Mouse (Mus musculus) heart, embryonic 15.5 days (tissue): ENCODE data around the gene Hoxb9. TPM values are rescaled to one million over a fixed set of nuclear protein-coding genes. Genes with fewer than 3 reads are reported as not detected.

Experiments used
- ATAC-seq: fragments of 200-750 bp; cut with Nextera tagmentation; replicated peaks from 2 replicates; pipeline ENCODE4 v1.8.0; 2017; ENCODE audit warnings: low read depth, moderate TSS enrichment; ENCODE audit not compliant: insufficient number of reproducible peaks, insufficient read depth, low FRiP score
- H3K27ac ChIP-seq: fragments of 300-500 bp; sonication (generic); 2 replicates; pipeline ENCODE4 v1.5.1; 2015; ENCODE audit warnings: mild to moderate bottlenecking, inconsistent platforms
- H3K27me3 ChIP-seq: fragments of 300-500 bp; sonication (generic); 2 replicates; pipeline ENCODE4 v1.6.1; 2015; ENCODE audit warnings: inconsistent platforms
- H3K36me3 ChIP-seq: fragments of 300-500 bp; sonication (generic); 2 replicates; pipeline ENCODE4 v1.6.1; 2015; ENCODE audit warnings: mild to moderate bottlenecking, inconsistent platforms
- H3K4me1 ChIP-seq: fragments of 300-500 bp; sonication (generic); replicated peaks from 2 replicates; pipeline ENCODE4 v1.6.1; 2015; ENCODE audit warnings: inconsistent platforms
- H3K4me2 ChIP-seq: fragments of 300-500 bp; sonication (generic); 2 replicates; pipeline ENCODE4 v1.6.1; 2015; ENCODE audit warnings: inconsistent platforms, mild to moderate bottlenecking, moderate library complexity
- H3K4me3 ChIP-seq: fragments of 300-500 bp; sonication (generic); 2 replicates; pipeline ENCODE4 v1.5.1; 2015; ENCODE audit warnings: mild to moderate bottlenecking, inconsistent platforms
- H3K9ac ChIP-seq: fragments of 300-500 bp; sonication (generic); 2 replicates; pipeline ENCODE4 v1.6.1; 2015; ENCODE audit warnings: mild to moderate bottlenecking, inconsistent platforms
- H3K9me3 ChIP-seq: fragments of 300-500 bp; sonication (generic); replicated peaks from 2 replicates; pipeline ENCODE4 v1.6.1; 2016; ENCODE audit warnings: inconsistent platforms
- WGBS: fragments of 180-500 bp; shearing (Covaris S2); methylation state at CpG from one replicate; pipeline ENCODE4 v1.1.7; 2015; ENCODE audit warnings: mixed read lengths; 5-methylcytosine and 5-hydroxymethylcytosine counted together
- microRNA counts: library from miRNA; unstranded; fragments of <30 nt; microRNA quantifications from one replicate; lab custom pipeline; 2016
- microRNA-seq: library from miRNA; unstranded; fragments of <30 nt; microRNA quantifications from one replicate; pipeline ENCODE4, GENCODE M21; 2016
- polyA plus RNA-seq: library from polyadenylated mRNA; unstranded; fragments of >200 nt; fragmentation: Nextera tagmentation; extraction: Ambion mirVana; gene quantifications from 2 replicates; pipeline ENCODE4 v1.2.1, GENCODE M21; 2015

Hoxb9 gene
- polyA plus RNA-seq, 1 experiment from 2014 or later, result 0.06 TPM

DNA sequence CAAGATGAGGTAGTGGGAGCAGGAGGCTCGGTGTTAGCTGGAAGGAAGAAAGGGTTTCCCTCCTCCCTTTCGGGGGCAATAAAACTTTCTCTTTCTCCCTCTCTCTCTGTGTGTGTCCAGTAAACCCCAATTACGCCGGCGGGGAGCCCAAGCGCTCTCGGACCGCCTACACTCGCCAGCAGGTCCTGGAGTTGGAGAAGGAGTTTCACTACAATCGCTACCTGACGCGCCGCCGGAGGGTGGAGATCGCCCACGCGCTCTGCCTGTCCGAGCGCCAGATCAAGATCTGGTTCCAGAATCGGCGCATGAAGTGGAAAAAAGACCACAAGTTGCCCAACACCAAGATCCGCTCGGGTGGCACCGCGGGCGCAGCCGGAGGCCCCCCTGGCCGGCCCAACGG is 48.7 kb downstream of the Hoxb9 start:
- WGBS, result 3% methylated on average over 29 of the region's 29 CpGs
- Histone ChIP-seq H3K9ac (peak overlapping the region; percentile 26; the same call in 1 of the 2 replicates), H3K4me1 (peaks cover 13% of the 10 kb centered on the region), H3K36me3 (no peaks in the 10 kb centered on the region), H3K4me2 (peak overlapping the region; percentile 61), H3K27me3 (peaks cover 100% of the 10 kb centered on the region), H3K9me3 (no peaks in the 10 kb centered on the region), H3K27ac (peak overlapping the region; percentile 80), H3K4me3 (peak overlapping the region; percentile 49)
- no peak; the same call in 1 of the 2 replicates for ATAC-seq

DNA sequence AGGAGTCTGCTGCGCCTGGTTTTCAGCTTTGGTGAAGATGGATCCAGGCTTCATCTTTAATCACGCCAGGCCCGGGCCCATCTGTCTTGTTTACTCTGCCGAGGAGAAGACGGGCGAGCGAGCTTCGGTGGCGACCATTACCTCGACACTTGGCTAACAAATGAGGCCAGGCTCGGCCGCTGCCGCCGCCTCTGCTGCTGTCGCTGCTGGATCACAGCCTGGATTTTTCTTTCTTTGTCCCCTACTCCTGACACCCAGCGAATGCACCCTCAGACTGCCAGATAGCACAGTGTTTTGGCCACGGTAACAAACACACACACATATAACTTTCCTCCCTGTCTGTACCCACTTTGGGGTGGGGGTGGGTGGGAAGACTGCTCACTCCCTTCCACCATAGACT is 49.4 kb downstream of the Hoxb9 start:
- Histone ChIP-seq H3K27me3 (peaks cover 100% of the 10 kb centered on the region), H3K4me2 (peak overlapping the region; percentile 61; the same call in 1 of the 2 replicates), H3K4me1 (peaks cover 13% of the 10 kb centered on the region), H3K4me3 (peak overlapping the region; percentile 13; the same call in 1 of the 2 replicates), H3K9me3 (no peaks in the 10 kb centered on the region), H3K27ac (peak overlapping the region; percentile 80; the same call in 1 of the 2 replicates), H3K36me3 (no peaks in the 10 kb centered on the region), H3K9ac (no peak overlapping the region)
- 25% methylated on average over 17 of the region's 17 CpGs for WGBS
- no peak for ATAC-seq

DNA sequence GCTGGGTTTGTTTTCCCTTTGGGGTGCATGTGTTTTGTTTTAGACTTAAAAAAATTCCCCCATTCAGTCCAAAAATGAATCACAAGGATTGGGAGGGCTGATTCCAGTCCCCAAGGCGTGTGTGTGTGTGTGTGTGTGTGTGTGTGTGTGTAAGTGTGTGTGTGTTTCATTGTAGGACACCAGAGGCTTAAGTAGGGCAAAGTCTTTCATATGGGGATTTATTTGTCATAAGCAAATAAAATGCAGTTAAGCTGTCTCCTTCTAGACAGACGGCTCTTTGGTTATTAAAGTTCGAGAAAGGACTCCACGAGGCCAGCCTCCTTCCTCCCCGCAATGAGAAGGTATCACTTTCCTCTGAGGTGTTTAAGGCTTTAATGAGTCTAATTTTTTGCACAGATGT is 50.6 kb downstream of the Hoxb9 start:
- no peak overlapping the region for H3K27ac ChIP-seq
- H3K4me2 ChIP-seq, result no peak overlapping the region
- H3K9ac ChIP-seq, result no peak overlapping the region
- WGBS, result 36% methylated on average over 5 of the region's 5 CpGs
- H3K4me3 ChIP-seq, result no peak overlapping the region
- no peak for ATAC-seq
- peaks cover 15% of the 10 kb centered on the region for H3K4me1 ChIP-seq
- H3K36me3 ChIP-seq, result no peaks in the 10 kb centered on the region
- peaks cover 100% of the 10 kb centered on the region for H3K27me3 ChIP-seq
- H3K9me3 ChIP-seq, result no peaks in the 10 kb centered on the region

DNA sequence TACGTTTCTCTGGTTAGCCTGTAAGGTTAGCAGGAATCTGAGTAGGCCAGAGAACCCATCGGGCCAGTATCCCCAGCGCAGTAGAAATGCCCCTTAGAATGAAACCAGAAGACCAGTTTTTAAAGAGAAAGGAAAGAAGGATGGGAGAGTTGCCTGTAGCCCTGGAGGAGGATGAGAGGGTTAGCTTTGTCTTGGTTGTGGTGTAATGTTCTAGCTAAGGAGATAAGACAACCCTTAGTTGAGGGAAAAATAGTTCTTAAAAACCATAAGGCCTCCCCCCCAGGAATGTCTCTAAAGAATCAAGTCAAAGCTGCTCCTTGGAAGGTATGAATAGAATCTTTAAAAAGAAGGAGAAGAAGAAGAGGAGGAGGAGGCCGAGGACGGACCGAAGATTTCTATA is 51.5 kb downstream of the Hoxb9 start:
- no peaks in the 10 kb centered on the region for H3K9me3 ChIP-seq
- H3K27ac ChIP-seq, result no peak overlapping the region
- H3K4me2 ChIP-seq, result no peak overlapping the region
- H3K4me1 ChIP-seq, result peaks cover 15% of the 10 kb centered on the region
- H3K27me3 ChIP-seq, result peaks cover 100% of the 10 kb centered on the region
- no peak overlapping the region for H3K4me3 ChIP-seq
- no peak for ATAC-seq
- WGBS, result 26% methylated on average over 6 of the region's 6 CpGs
- no peaks in the 10 kb centered on the region for H3K36me3 ChIP-seq
- no peak overlapping the region for H3K9ac ChIP-seq

DNA sequence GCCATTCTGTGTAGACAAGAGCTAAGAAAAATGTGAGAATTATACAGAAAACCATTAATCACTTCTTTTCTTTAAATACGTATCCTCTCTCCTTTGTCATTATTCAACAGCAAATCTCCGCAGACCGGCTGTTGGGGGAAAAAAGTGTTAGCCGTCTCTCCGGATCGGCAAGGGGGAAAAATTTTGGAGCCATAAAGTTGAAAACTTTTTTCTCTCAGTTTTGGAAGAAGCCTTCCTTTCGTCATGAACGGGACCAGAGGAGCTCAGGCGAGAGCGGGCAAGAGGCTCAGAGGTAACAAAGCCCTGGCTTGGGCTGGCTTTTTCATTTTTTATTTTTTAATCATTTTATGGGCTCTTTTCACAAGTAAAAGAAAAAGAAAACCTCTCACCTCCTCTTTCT is 51.9 kb downstream of the Hoxb9 start, which contains the start of gene Hoxb3:
Gene Hoxb3 (plus strand): TSS at position 173 of the 400 bp plus-strand sequence.
- Histone ChIP-seq H3K9ac (no peak within 1 kb of the TSS), H3K4me2 (peak within 1 kb of the TSS; percentile 14; the same call in 1 of the 2 replicates), H3K27ac (peak within 1 kb of the TSS; percentile 4; the same call in 1 of the 2 replicates)

DNA sequence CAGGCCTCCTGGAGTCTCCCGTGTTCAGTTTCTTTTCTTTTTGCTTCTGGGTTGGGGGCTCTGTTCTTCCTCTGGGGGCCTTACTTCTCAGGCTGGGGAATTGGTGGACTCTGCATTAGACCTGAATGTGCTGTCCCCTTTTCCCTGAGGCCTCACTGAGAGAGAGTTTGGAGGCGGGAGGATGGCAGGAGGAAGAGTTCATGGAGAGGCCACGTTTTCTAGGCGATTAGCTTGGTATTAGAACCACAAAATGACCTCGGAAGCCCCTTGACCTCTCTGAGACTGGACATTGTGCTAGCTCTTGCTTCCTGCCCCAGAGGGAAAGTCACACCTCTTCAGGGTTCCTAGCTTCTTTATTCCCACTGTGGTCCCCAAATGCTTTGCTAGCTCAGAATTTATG is 52.9 kb downstream of the Hoxb9 start:
- peaks cover 100% of the 10 kb centered on the region for H3K27me3 ChIP-seq
- H3K27ac ChIP-seq, result peak overlapping the region; percentile 4; the same call in 1 of the 2 replicates

More for the DNA sequence above, 51.9 kb downstream of the Hoxb9 start, which contains the start of gene Hoxb3:
- Histone ChIP-seq H3K27me3 (peaks cover 100% of the 10 kb centered on the region), H3K4me1 (peaks cover 13% of the 10 kb centered on the region), H3K36me3 (no peaks in the 10 kb centered on the region), H3K4me3 (peak within 1 kb of the TSS; percentile 2; the same call in 1 of the 2 replicates), H3K9me3 (no peaks in the 10 kb centered on the region)
- ATAC-seq, result no peak
- 28% methylated on average over 10 of the region's 10 CpGs for WGBS

DNA sequence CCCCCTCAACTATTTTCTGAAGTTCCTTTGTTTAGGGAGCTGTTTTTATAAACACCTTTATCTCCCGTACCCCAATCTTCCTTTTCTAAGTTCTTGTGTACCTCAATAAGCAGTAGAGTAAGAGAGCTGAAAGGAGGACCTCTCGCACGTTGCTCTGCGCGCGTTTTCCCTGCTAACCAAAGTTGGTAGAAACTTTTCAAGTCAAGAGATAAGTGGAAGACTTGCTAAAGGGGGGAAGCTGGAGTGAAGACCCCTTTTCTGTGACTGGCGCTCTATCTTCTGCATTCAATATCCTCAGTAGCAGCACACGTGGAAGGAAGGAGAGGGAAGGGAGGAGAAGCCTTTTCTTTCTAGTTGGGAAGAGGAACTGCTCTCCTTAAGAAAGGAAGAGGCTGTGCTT is 53.7 kb downstream of the Hoxb9 start:
- WGBS, result 23% methylated on average over 8 of the region's 8 CpGs
- H3K4me3 ChIP-seq, result no peak overlapping the region; the same call in 1 of the 2 replicates
- no peaks in the 10 kb centered on the region for H3K9me3 ChIP-seq
- no peaks in the 10 kb centered on the region for H3K36me3 ChIP-seq
- no peak for ATAC-seq
- H3K4me1 ChIP-seq, result peaks cover 4% of the 10 kb centered on the region; the same call in 1 of the 2 replicates
- no peak overlapping the region for H3K9ac ChIP-seq
- peaks cover 100% of the 10 kb centered on the region for H3K27me3 ChIP-seq
- H3K4me2 ChIP-seq, result no peak overlapping the region
- H3K27ac ChIP-seq, result no peak overlapping the region; the same call in 1 of the 2 replicates

More for the DNA sequence above, 52.9 kb downstream of the Hoxb9 start:
- H3K4me3 ChIP-seq, result peak overlapping the region; percentile 2; the same call in 1 of the 2 replicates
- no peaks in the 10 kb centered on the region for H3K36me3 ChIP-seq
- WGBS, result 19% methylated on average over 5 of the region's 5 CpGs
- peaks cover 7% of the 10 kb centered on the region for H3K4me1 ChIP-seq
- ATAC-seq, result no peak
- no peak overlapping the region for H3K9ac ChIP-seq
- H3K9me3 ChIP-seq, result no peaks in the 10 kb centered on the region
- H3K4me2 ChIP-seq, result peak overlapping the region; percentile 14; the same call in 1 of the 2 replicates

DNA sequence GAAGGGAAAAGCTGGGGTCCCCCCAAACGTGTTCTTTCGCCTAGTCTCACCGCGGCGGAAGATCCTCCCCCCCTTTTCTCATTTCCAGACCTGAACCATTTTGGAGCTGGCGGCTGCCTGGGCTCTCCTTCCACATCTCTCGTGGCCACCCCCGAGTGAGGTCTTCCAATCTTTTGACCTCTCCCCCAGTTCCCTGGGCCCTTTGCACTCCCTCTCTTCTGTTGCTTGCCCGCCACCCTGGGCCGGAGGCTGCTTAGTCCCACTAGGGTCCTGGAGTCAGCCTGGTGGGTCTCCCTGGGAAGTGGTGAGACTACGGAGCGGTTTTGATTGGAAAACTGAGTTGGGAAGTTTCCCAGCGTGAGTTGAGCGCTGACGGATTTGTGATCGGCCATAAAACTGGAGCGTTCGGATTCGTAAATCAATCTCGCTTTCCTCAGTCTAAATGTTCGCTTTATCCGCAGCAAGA is 54.5 kb downstream of the Hoxb9 start:
- 17% methylated on average over 22 of the region's 22 CpGs for WGBS
- H3K9me3 ChIP-seq, result no peaks in the 10 kb centered on the region
- H3K4me3 ChIP-seq, result no peak overlapping the region; the same call in 1 of the 2 replicates
- peaks cover 100% of the 10 kb centered on the region for H3K27me3 ChIP-seq
- H3K36me3 ChIP-seq, result no peaks in the 10 kb centered on the region
- ATAC-seq, result no peak
- H3K4me1 ChIP-seq, result 0 out of 2 replicates have a peak, but pooled peaks cover 2% of the 10 kb centered on the region
- no peak overlapping the region for H3K9ac ChIP-seq
- H3K4me2 ChIP-seq, result peak overlapping the region; percentile 3; the same call in 1 of the 2 replicates
- H3K27ac ChIP-seq, result no peak overlapping the region; the same call in 1 of the 2 replicates

MicroRNAs within 50 kb of the gene (microRNA counts, 519-probe panel; counts per million panel counts)
- 2,589 counts per million, percentile 57 among the panel's probes with 10 or more counts for microRNA mmu-miR-10a (lab: Ali Mortazavi, UCI)
- 1,076 counts per million, percentile 4 among the panel's probes with 10 or more counts for microRNA mmu-miR-196a (lab: Ali Mortazavi, UCI)

Small RNA genes lying within 50 kb of the gene (microRNA-seq; reads per million reads assigned to microRNA genes)
- gene Mir10a, result 6,682 reads per million, percentile 93 among the genes with 10 or more reads in this experiment
- not detected for gene Mir196a-1

Other genes starting within 250 kb of the Hoxb9 start
- gene Gip, start 246.9 kb upstream of the Hoxb9 start, polyA plus RNA-seq, result not detected in 2 replicates
- gene Snf8, start 236.6 kb upstream of the Hoxb9 start, polyA plus RNA-seq, result 65.5 and 74.2 TPM in 2 replicates
- gene Ube2z, start 206.1 kb upstream of the Hoxb9 start, polyA plus RNA-seq, result 25.6 and 35.2 TPM in 2 replicates
- gene Atp5g1, start 195.8 kb upstream of the Hoxb9 start, polyA plus RNA-seq, result 1,708 and 1,946 TPM in 2 replicates
- gene Calcoco2, start 159.5 kb upstream of the Hoxb9 start, polyA plus RNA-seq, result not detected in 2 replicates
- gene Ttll6, start 137.7 kb upstream of the Hoxb9 start, polyA plus RNA-seq, result 0.05 and 0.18 TPM in 2 replicates
- gene Hoxb13, start 77.1 kb upstream of the Hoxb9 start, polyA plus RNA-seq, result not detected in 2 replicates
- gene Hoxb8, start 10.4 kb downstream of the Hoxb9 start, polyA plus RNA-seq, result 0.08 TPM in 1 of 2 replicates, not detected in the other
- gene Hoxb7, start 15.2 kb downstream of the Hoxb9 start, polyA plus RNA-seq, result 0.25 and 0.32 TPM in 2 replicates
- gene Hoxb6, start 21.0 kb downstream of the Hoxb9 start, polyA plus RNA-seq, result 0.49 and 1.2 TPM in 2 replicates
- 1.4 and 3.3 TPM in 2 replicates for gene Hoxb5, start 31.9 kb downstream of the Hoxb9 start, polyA plus RNA-seq
- gene Hoxb4, start 46.8 kb downstream of the Hoxb9 start, polyA plus RNA-seq, result 0.31 and 0.70 TPM in 2 replicates
- 0.71 and 0.98 TPM in 2 replicates for gene Hoxb3, start 51.9 kb downstream of the Hoxb9 start, polyA plus RNA-seq
- gene Hoxb2, start 79.1 kb downstream of the Hoxb9 start, polyA plus RNA-seq, result 3.7 and 6.8 TPM in 2 replicates
- not detected in 2 replicates for gene Hoxb1, start 94.3 kb downstream of the Hoxb9 start, polyA plus RNA-seq
- gene Skap1, start 193.1 kb downstream of the Hoxb9 start, polyA plus RNA-seq, result 0.91 and 10.4 TPM in 2 replicates